In genomic region chr8:30269949-30270910, GRCm38 (mm10) we compare ENCODE assay signal across 16 mouse cellular contexts.
"Had no signal": no experiment of that assay in that cellular context is flagged by ENCODE, and none has a peak within 500 bp of the region (broad histone marks: within the 10 kb centered on the region; RNA-seq: fewer than 3 reads in every experiment).

No protein-coding gene starts in this region.

- H3K36me3 ChIP-seq: kidney, embryonic 15.5 days; limb, embryonic 10.5 days; liver, embryonic 15.5 days; midbrain, embryonic 13.5 days; neural tube, embryonic 15.5 days had no signal

- H3K4me3 ChIP-seq: kidney, embryonic 15.5 days; layer of hippocampus, adult 2 months; left cerebral cortex, adult 2 months; limb, embryonic 10.5 days; liver, embryonic 15.5 days; midbrain, embryonic 13.5 days; myocyte; neural tube, embryonic 15.5 days had no signal

- ATAC-seq: lung, postnatal 0 days; midbrain, embryonic 13.5 days had no signal

- H3K4me1 ChIP-seq: kidney, embryonic 15.5 days; limb, embryonic 10.5 days; liver, embryonic 15.5 days; midbrain, embryonic 13.5 days; neural tube, embryonic 15.5 days had no signal

- DNase-seq: kidney, adult 2 months; kidney, postnatal 25 days; lung, adult 2 months; lung, postnatal 36 days; thymus, adult 18-20 months; thymus, postnatal 25 days had no signal

- H3K27me3 ChIP-seq: kidney, embryonic 15.5 days; liver, embryonic 15.5 days; midbrain, embryonic 13.5 days; neural tube, embryonic 15.5 days had no signal

- H3K27ac ChIP-seq: kidney, embryonic 15.5 days; layer of hippocampus, adult 2 months; left cerebral cortex, adult 2 months; limb, embryonic 10.5 days; liver, embryonic 15.5 days; midbrain, embryonic 13.5 days; neural tube, embryonic 15.5 days had no signal

- H3K4me2 ChIP-seq: kidney, embryonic 15.5 days; liver, embryonic 11.5 days; liver, embryonic 15.5 days; midbrain, embryonic 13.5 days; neural tube, embryonic 15.5 days had no signal

- H3K9ac ChIP-seq: kidney, embryonic 15.5 days; liver, embryonic 15.5 days; midbrain, embryonic 13.5 days; neural tube, embryonic 15.5 days had no signal

- H3K9me3 ChIP-seq: kidney, embryonic 15.5 days; limb, embryonic 10.5 days; liver, embryonic 15.5 days; midbrain, embryonic 13.5 days; neural tube, embryonic 15.5 days had no signal
